Mouse (Mus musculus): Measurements from ENCODE around the gene Sspo.

Gene Sspo

GRCm38 (mm10) chr6:48447929-48448328, at the start of gene Sspo:
Gene Sspo (plus strand): TSS chr6:48448229.
- no peak for DNase-seq (ENCODE audit: low spot score)

GRCm38 (mm10) chr6:48399906-48400305, 48.1 kb upstream of the Sspo start:
- DNase-seq (ENCODE audit: low spot score), result no peak

- DNase-seq (ENCODE audit: low spot score), result no peak
Measured at GRCm38 (mm10) chr6:48404071-48404470, 44.0 kb upstream of the Sspo start.

- no peak for DNase-seq (ENCODE audit: low spot score)
Measured at GRCm38 (mm10) chr6:48409726-48410343, 38.2 kb upstream of the Sspo start.

GRCm38 (mm10) chr6:48410551-48410950, 37.5 kb upstream of the Sspo start:
- no peak for DNase-seq (ENCODE audit: low spot score)

- DNase-seq (ENCODE audit: low spot score), result no peak
Measured at GRCm38 (mm10) chr6:48411193-48412092, 36.6 kb upstream of the Sspo start.

- no peak for DNase-seq (ENCODE audit: low spot score)
Measured at GRCm38 (mm10) chr6:48412147-48412546, 35.9 kb upstream of the Sspo start.

- DNase-seq (ENCODE audit: low spot score), result no peak
Measured at GRCm38 (mm10) chr6:48412662-48413061, 35.4 kb upstream of the Sspo start.

- no peak for DNase-seq (ENCODE audit: low spot score)
Measured at GRCm38 (mm10) chr6:48413081-48413480, 34.9 kb upstream of the Sspo start.

GRCm38 (mm10) chr6:48414886-48415285, 33.1 kb upstream of the Sspo start:
- DNase-seq (ENCODE audit: low spot score), result no peak

GRCm38 (mm10) chr6:48415636-48416035, 32.4 kb upstream of the Sspo start:
- no peak for DNase-seq (ENCODE audit: low spot score)

GRCm38 (mm10) chr6:48416486-48416885, 31.5 kb upstream of the Sspo start:
- DNase-seq (ENCODE audit: low spot score), result no peak

GRCm38 (mm10) chr6:48420647-48421046, 27.4 kb upstream of the Sspo start:
- no peak for DNase-seq (ENCODE audit: low spot score)

GRCm38 (mm10) chr6:48423336-48423735, 24.7 kb upstream of the Sspo start:
- DNase-seq (ENCODE audit: low spot score), result no peak

- no peak for DNase-seq (ENCODE audit: low spot score)
Measured at GRCm38 (mm10) chr6:48424074-48424473, 24.0 kb upstream of the Sspo start.

GRCm38 (mm10) chr6:48426956-48427355, 21.1 kb upstream of the Sspo start:
- no peak for DNase-seq (ENCODE audit: low spot score)

GRCm38 (mm10) chr6:48428769-48429557, 19.1 kb upstream of the Sspo start:
- DNase-seq (ENCODE audit: low spot score), result no peak

- DNase-seq (ENCODE audit: low spot score), result no peak
Measured at GRCm38 (mm10) chr6:48430748-48431147, 17.3 kb upstream of the Sspo start.

- no peak for DNase-seq (ENCODE audit: low spot score)
Measured at GRCm38 (mm10) chr6:48432893-48433816, 14.9 kb upstream of the Sspo start.

GRCm38 (mm10) chr6:48434651-48435050, 13.4 kb upstream of the Sspo start:
- no peak for DNase-seq (ENCODE audit: low spot score)

GRCm38 (mm10) chr6:48435111-48435510, 12.9 kb upstream of the Sspo start:
- DNase-seq (ENCODE audit: low spot score), result no peak
